Mouse (Mus musculus) gastrocnemius, postnatal 14 days (tissue): ENCODE results near the gene Ctnna2. TPM values are rescaled to one million over a fixed set of nuclear protein-coding genes. Genes with fewer than 3 reads are reported as not detected.

Experiments used
- DNase-seq: peaks from one replicate; pipeline ENCODE4 v3.0.0; 2021; ENCODE audit warnings: mixed read lengths
- intact Hi-C: fragments of 180-260 bp; cut with DNase I; formaldehyde crosslinking; loops from one replicate; pipeline ENCODE4 v1.15.1; 2025; ENCODE audit warnings: low total_unique reads
- total RNA-seq, 2 experiments: library from RNA; stranded (reverse); gene quantifications; 2 replicates each; pipeline ENCODE4 v1.2.3; 2021

The Ctnna2 gene
- total RNA-seq, 2 experiments from 2014 or later, result 0.10 to 0.22 TPM

DNA sequence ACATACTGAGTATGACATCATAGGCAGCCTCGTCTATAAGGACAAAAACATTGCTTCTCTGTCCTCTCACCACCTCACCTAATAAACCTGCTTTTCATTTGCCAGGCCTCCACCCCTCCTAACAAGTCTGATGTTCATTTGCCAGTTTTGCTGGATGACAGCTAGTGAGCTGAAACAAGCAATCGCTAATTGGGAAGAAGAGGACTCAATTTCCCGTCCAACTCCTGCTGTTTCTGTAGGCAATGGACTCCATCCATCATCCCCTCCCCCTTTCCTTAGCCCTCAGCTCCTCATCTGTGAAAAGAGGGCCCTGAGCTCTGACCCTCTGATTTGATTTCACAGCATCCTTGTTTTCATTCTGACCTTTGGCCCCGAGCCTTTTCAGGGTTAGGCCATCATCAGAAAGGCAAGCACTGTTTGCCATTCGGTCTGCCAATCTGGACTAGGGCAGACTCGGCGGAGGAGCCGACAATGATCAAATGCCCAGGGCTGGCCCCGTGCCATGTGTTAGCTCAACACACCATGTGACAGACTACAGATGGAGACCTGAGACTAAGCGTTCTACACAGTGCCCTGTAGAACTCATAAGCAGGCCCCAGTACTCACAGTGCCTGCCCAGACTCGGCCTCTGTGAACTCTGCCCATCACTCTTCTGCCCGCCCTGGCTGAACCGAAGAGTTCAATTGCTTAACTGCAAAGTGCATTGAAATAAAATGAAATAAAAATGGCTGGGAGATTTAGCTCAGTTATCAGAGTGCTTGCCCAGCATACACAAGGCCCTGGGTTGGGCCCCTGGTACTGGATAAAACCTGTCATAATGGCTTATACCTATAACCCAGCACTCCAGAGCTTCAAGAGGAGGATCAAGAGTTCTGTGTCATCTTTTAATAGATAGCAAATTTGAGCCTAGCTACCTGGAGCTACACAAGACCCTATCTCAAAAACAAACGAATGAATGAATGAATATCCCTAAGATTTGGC is 903.8 kb downstream of the Ctnna2 start:
- intact Hi-C loops, result no loop called here
- peak; percentile 4 for DNase-seq

- intact Hi-C loops, result no loop called here
- no peak for DNase-seq
Measured at GRCm38 (mm10) chr6:77069595-77069994, 909.9 kb downstream of the Ctnna2 start.

DNA sequence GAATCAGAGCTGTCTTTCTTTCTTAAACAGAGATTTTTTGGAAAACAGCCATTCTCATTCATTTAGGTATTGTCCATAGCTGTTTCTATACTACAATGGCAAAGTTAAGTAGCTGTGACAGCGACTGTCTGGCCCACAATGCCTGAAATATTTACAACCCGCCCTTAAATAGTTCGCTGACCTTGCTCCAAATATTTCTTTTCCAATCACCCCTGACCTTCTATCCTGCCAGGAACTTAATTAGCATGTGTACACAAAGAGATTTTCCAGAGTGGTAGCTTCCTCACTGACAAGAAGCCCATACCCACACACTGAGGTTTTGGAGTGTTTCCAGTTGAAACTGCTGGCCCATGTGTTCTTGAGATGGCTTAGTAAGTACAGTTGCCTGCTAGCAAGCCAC is 928.8 kb downstream of the Ctnna2 start:
- intact Hi-C loops, result no loop called here
- DNase-seq, result no peak

DNA sequence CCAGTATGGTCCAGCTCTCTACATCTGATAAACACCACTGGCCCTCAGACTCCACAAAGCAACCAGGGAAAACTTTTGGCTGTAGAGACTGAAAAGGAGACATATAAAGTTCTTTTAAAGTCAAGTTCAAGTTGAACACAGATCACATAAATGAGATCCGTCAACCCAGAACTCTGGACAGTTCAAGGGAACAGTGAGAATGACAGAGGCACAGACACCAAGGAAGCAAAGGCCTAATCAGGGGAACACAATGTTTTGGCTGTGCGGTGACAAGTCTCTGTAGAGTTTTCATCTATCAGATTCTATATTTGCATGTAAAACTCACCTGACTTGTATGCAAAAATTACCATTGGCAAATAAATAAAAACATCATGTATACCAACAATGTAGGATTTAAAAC is 929.3 kb downstream of the Ctnna2 start:
- intact Hi-C loops, result no loop called here
- no peak for DNase-seq

DNA sequence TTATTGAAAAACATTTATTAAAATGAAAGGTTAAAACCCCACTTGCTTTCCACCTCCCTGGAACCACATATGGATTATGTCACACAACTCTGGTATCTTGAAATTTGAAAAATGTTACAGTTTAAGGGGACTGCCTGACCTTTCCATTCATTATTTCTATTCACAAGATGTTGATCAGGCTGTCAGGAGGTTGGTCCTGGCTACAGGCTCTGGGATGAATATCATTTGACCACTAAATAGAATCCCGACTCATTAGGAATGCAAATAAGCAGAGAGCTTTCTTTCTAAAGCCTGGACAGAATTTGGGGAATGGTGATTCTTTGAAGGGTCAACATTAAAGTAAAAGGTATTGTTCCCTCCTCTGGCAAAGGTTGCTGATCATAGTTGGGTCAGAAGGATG is 931.9 kb downstream of the Ctnna2 start:
- DNase-seq, result no peak
- intact Hi-C loops, result no loop called here

DNA sequence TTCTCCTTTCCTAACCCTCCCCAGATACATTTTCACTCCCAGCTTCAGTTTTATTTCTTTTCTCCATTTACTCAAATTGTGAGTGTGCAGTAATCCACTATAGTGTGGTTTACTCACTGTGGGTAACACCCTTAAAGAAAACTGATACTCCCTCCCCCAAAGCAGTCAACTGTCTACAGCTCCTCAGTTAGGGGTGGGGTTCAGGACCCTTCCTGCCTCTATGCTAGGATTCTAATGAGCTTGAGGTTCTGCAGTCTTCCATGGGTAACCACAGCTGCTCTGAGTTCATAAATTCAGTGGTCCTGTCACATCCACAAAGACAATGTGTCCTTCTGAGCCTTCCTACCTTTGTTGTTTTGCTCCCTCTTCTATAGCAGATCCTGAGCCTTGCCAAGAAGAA is 954.4 kb downstream of the Ctnna2 start:
- no peak for DNase-seq
- intact Hi-C loops, result no loop called here

GRCm38 (mm10) chr6:77013194-77013593 is 966.3 kb downstream of the Ctnna2 start:
- intact Hi-C loops, result no loop called here
- DNase-seq, result no peak

DNA sequence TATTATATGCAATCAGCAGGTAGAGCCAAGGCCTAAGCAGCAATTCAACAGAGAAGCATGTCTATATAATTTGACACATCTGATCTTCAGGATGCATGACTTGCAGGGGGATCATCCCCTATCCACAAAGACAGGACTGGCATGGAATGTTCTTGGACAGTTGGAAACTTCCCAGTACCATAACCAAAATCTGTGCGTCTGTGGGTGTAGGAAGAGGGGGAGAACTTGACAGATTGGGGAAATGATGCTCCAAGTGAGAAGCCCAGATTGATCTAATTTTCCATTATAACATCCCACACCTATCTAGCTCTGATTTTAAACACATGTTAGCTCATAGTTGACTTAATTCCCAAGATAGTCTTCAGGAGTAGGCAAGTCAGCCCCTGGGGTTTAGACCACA is 968.5 kb downstream of the Ctnna2 start:
- DNase-seq, result no peak

GRCm38 (mm10) chr6:76992128-76992527 is 987.4 kb downstream of the Ctnna2 start:
- intact Hi-C loops, result no loop called here
- DNase-seq, result no peak

More for the DNA sequence above, 968.5 kb downstream of the Ctnna2 start:
- intact Hi-C loops, result no loop called here

GRCm38 (mm10) chr6:76984773-76985172 is 994.7 kb downstream of the Ctnna2 start:
- intact Hi-C loops, result no loop called here

DNA sequence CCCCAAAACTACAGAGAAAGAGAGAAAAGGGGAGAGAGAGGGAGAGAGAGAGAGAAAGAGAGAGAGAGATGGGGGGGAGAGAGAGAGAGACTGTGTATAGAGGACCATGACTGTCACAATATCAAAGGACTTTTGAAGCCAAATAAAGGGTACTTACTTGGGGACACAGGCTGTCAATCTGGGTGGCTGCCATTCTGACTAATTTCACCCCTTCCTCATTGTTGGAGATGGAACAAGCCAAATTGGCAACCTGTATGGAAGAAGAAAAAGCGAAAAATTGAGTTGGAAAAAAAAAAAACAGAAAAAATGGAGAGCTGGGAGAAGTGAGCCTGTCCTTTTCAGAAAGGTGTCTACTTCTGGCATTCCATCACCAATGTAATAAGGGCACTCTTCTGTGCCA is 997.8 kb downstream of the Ctnna2 start:
- intact Hi-C loops, result no loop called here
- no peak for DNase-seq

More at GRCm38 (mm10) chr6:76984773-76985172, 994.7 kb downstream of the Ctnna2 start:
- DNase-seq, result no peak

- intact Hi-C loops, result no loop called here
- no peak for DNase-seq
Measured at GRCm38 (mm10) chr6:76979247-76979850, 1000.1 kb downstream of the Ctnna2 start.

GRCm38 (mm10) chr6:76977817-76978216 is 1001.7 kb downstream of the Ctnna2 start:
- intact Hi-C loops, result no loop called here
- DNase-seq, result no peak

DNA sequence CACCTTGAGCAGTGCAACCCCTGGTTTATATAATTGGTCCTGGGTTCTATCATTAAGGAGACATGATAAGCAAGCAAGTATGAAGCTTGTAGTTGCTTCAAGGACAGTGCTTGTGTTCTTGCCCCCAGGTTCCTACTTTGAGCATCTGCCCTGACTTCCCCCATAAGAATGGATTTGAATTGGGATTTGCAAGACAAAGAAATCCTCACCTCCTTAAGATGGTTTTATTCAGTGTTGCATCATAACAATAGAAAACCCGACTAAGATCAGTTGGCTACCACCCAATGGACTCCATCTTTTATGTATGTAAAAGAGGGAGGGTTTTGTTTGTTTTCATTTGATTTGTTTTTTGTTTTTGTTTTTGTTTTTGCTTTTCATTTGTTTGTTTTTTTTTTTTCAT is 1005.2 kb downstream of the Ctnna2 start:
- no peak for DNase-seq
- intact Hi-C loops, result no loop called here

- intact Hi-C loops, result no loop called here
- DNase-seq, result no peak
Measured at GRCm38 (mm10) chr6:76964998-76965432, 1014.5 kb downstream of the Ctnna2 start.

DNA sequence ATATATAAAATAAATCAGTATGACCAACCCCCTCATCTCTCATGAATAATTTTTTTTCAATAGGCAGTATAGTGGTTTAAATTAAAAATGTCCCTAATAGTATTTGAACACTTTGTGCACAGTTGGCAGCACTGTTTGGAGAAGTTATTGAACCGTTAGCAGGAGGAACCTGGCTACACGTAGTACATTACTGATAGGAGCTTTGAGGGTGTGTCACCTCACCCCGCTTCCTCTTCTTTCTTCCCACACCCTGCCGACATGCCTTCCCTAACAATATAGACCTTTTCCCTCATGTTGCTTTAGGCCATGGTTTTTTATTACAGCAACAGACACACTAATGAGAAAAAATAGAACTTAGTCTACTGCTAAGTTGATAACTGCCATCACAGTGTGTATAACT is 1071.4 kb downstream of the Ctnna2 start:
- no peak for DNase-seq
- intact Hi-C loops, result no loop called here

DNA sequence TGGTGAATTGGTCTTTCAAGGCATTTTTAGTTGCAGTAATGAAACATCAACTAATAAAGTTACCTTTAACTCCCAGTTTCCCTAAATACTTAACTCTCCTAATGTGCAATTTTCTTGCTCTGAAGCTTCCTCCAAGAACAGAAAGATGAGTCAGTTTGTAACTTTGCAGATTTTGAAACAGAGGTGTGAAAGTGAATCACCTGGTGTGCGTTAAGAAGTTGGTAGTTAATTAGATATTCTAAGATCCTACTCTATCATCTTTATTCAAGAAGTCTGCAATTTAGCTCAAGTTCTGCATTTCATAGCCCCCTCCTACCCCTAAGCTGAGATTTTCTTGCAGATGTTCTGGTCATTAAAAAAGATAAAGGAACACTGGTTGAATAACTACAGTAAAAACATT is 1082.3 kb downstream of the Ctnna2 start:
- intact Hi-C loops, result no loop called here
- DNase-seq, result no peak
